8 mouse cellular contexts compared by ENCODE assay signal in the genomic region with DNA sequence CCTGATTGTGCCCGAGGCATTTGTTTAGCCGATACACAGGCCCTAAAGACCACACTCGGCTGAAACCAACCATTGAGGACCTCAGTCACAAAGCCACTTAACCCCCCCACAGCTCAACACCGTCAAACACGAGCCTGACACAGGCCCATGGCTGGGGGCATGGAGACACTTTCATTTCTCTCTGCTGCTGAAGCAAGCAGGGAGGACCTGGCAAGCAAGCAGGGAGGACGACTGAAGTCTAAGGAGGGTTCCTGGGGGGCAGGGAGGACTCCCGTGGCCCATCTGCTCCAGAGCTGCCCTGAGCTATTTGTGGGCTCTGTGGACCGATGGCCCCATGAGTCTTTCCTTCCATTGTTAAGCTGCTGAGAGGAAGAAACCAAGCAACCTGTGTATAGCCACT. TPM values are rescaled to one million over a fixed set of nuclear protein-coding genes. Genes with fewer than 3 reads are reported as not detected.
A peak's percentile ranks its signal among the peaks of the same experiment; 100 is the strongest.
DNase-seq lines count a peak whose midpoint lies in the region; ATAC-seq lines count a peak whose summit lies in the region.

No protein-coding gene starts in this region.

- H3K27ac ChIP-seq in neural tube, embryonic 11.5 days (ENCODE audit: low read depth, low read length), result peak overlapping the region; percentile 77
- H3K27ac ChIP-seq in forebrain, embryonic 15.5 days (replicated peaks), result peak overlapping the region; percentile 86
- peak overlapping the region; percentile 75; the same call in 1 of the 2 replicates for H3K27ac ChIP-seq in liver, embryonic 11.5 days (ENCODE audit: low read depth, low read length)
- peak overlapping the region; percentile 83 for H3K27ac ChIP-seq in stomach, embryonic 15.5 days

- H3K4me2 ChIP-seq in neural tube, embryonic 11.5 days (ENCODE audit: low read depth), result no peak overlapping the region
- peak overlapping the region; percentile 38 for H3K4me2 ChIP-seq in forebrain, embryonic 15.5 days (replicated peaks)
- H3K4me2 ChIP-seq in liver, embryonic 11.5 days, result peak overlapping the region; percentile 61
- peak overlapping the region; percentile 41 for H3K4me2 ChIP-seq in stomach, embryonic 15.5 days

- H3K4me3 ChIP-seq in neural tube, embryonic 11.5 days (ENCODE audit: low read depth, low read length), result no peak overlapping the region
- no peak overlapping the region for H3K4me3 ChIP-seq in forebrain, embryonic 15.5 days
- no peak overlapping the region for H3K4me3 ChIP-seq in liver, embryonic 11.5 days (ENCODE audit: low read depth, low read length)
- H3K4me3 ChIP-seq in stomach, embryonic 15.5 days (replicated peaks), result no peak overlapping the region

- no peak for ATAC-seq in neural tube, embryonic 11.5 days (ENCODE audit: insufficient read depth, low FRiP score, low TSS enrichment)
- ATAC-seq in forebrain, embryonic 15.5 days (replicated peaks), result no peak
- no peak for ATAC-seq in liver, embryonic 11.5 days (replicated peaks; ENCODE audit: low FRiP score)
- no peak for ATAC-seq in stomach, embryonic 15.5 days (ENCODE audit: insufficient read depth, low FRiP score, low read depth)

- no peaks in the 10 kb centered on the region for H3K27me3 ChIP-seq in neural tube, embryonic 11.5 days (ENCODE audit: control insufficient read depth, insufficient read depth, low read length)
- H3K27me3 ChIP-seq in forebrain, embryonic 15.5 days, result no peaks in the 10 kb centered on the region
- H3K27me3 ChIP-seq in liver, embryonic 11.5 days (replicated peaks; ENCODE audit: control insufficient read depth, insufficient read depth, low read length), result no peaks in the 10 kb centered on the region
- no peaks in the 10 kb centered on the region for H3K27me3 ChIP-seq in stomach, embryonic 15.5 days (replicated peaks)

- no peak overlapping the region; the same call in 1 of the 2 replicates for H3K9ac ChIP-seq in neural tube, embryonic 11.5 days (ENCODE audit: low read length)
- peak overlapping the region; percentile 20 for H3K9ac ChIP-seq in forebrain, embryonic 15.5 days (replicated peaks)
- H3K9ac ChIP-seq in liver, embryonic 11.5 days (ENCODE audit: low read depth, low read length), result peak overlapping the region; percentile 23; the same call in 1 of the 2 replicates
- H3K9ac ChIP-seq in stomach, embryonic 15.5 days, result no peak overlapping the region

- WGBS in neural tube, embryonic 11.5 days, result 19% methylated on average over 8 of the region's 8 CpGs
- WGBS in forebrain, embryonic 15.5 days, result 10% methylated on average over 8 of the region's 8 CpGs
- WGBS in liver, embryonic 11.5 days, result 26% methylated on average over 8 of the region's 8 CpGs
- WGBS in stomach, embryonic 15.5 days, result 34% methylated on average over 8 of the region's 8 CpGs

- peaks cover 12% of the 10 kb centered on the region for H3K36me3 ChIP-seq in neural tube, embryonic 11.5 days (ENCODE audit: control insufficient read depth, insufficient read depth, low read length)
- peaks cover 31% of the 10 kb centered on the region for H3K36me3 ChIP-seq in forebrain, embryonic 15.5 days
- peaks cover 22% of the 10 kb centered on the region for H3K36me3 ChIP-seq in liver, embryonic 11.5 days (ENCODE audit: control insufficient read depth, insufficient read depth, low read length)
- peaks cover 22% of the 10 kb centered on the region for H3K36me3 ChIP-seq in stomach, embryonic 15.5 days

- no peak for DNase-seq in neural tube, embryonic 11.5 days (ENCODE audit: low spot score)
- DNase-seq in neural tube, embryonic 10.5 days (ENCODE audit: extremely low spot score, low spot score), result no peak
- no peak for DNase-seq in liver, embryonic 11.5 days (ENCODE audit: low spot score)
- no peak for DNase-seq in thymus, postnatal 36 days
- no peak for DNase-seq in embryo, embryonic 11 days
- DNase-seq in testis, postnatal 14 days (ENCODE audit: low spot score), result no peak

- no peaks in the 10 kb centered on the region for H3K9me3 ChIP-seq in neural tube, embryonic 11.5 days (ENCODE audit: control insufficient read depth, low read length)
- no peaks in the 10 kb centered on the region for H3K9me3 ChIP-seq in forebrain, embryonic 15.5 days
- H3K9me3 ChIP-seq in liver, embryonic 11.5 days (ENCODE audit: control insufficient read depth, low read length), result no peaks in the 10 kb centered on the region
- H3K9me3 ChIP-seq in stomach, embryonic 15.5 days, result no peaks in the 10 kb centered on the region

- peaks cover 39% of the 10 kb centered on the region for H3K4me1 ChIP-seq in neural tube, embryonic 11.5 days (ENCODE audit: control insufficient read depth, insufficient read depth, low read length)
- peaks cover 64% of the 10 kb centered on the region for H3K4me1 ChIP-seq in forebrain, embryonic 15.5 days
- peaks cover 73% of the 10 kb centered on the region for H3K4me1 ChIP-seq in liver, embryonic 11.5 days (replicated peaks; ENCODE audit: control insufficient read depth, insufficient read depth, low read length)
- H3K4me1 ChIP-seq in stomach, embryonic 15.5 days, result peaks cover 62% of the 10 kb centered on the region

RNA-seq across cellular contexts. Expression of gene Vps37b, which starts 20.1 kb away (rescaled TPM):
- 50.3 and 52.3 TPM in 2 replicates for polyA plus RNA-seq in neural tube, embryonic 11.5 days (2014; fragmentation: Nextera tagmentation; extraction: Ambion mirVana)
- 106 and 109 TPM in 2 replicates for polyA plus RNA-seq in forebrain, embryonic 15.5 days (2015; fragmentation: Nextera tagmentation; extraction: Ambion mirVana)
- 31.3 TPM in 2 replicates for polyA plus RNA-seq in liver, embryonic 11.5 days (2014; fragmentation: Nextera tagmentation; extraction: Ambion mirVana)
- 36.2 and 37.1 TPM in 2 replicates for polyA plus RNA-seq in stomach, embryonic 15.5 days (2015; fragmentation: Nextera tagmentation; extraction: Ambion mirVana)

RNA-seq across cellular contexts. Expression of gene Hip1r, which starts 38.5 kb away (rescaled TPM):
- polyA plus RNA-seq in neural tube, embryonic 11.5 days (2014; fragmentation: Nextera tagmentation; extraction: Ambion mirVana), result 4.4 and 5.3 TPM in 2 replicates
- polyA plus RNA-seq in forebrain, embryonic 15.5 days (2015; fragmentation: Nextera tagmentation; extraction: Ambion mirVana), result 26.9 and 27.5 TPM in 2 replicates
- 20.2 and 20.6 TPM in 2 replicates for polyA plus RNA-seq in liver, embryonic 11.5 days (2014; fragmentation: Nextera tagmentation; extraction: Ambion mirVana)
- 24.0 and 27.0 TPM in 2 replicates for polyA plus RNA-seq in stomach, embryonic 15.5 days (2015; fragmentation: Nextera tagmentation; extraction: Ambion mirVana)

Comparison
In these comparisons a context has a peak if more than half of its experiments do, and no peak if none do; other contexts are left out.
1. H3K9ac ChIP-seq: peak in forebrain, embryonic 15.5 days (single experiment) and liver, embryonic 11.5 days (single experiment); none in neural tube, embryonic 11.5 days (single experiment) and stomach, embryonic 15.5 days (single experiment).
2. Peak in every context shown above with its lines, with median percentiles within 50 percentile points of each other: H3K27ac ChIP-seq.